9 mouse cellular contexts compared by ENCODE assay signal in the genomic region with DNA sequence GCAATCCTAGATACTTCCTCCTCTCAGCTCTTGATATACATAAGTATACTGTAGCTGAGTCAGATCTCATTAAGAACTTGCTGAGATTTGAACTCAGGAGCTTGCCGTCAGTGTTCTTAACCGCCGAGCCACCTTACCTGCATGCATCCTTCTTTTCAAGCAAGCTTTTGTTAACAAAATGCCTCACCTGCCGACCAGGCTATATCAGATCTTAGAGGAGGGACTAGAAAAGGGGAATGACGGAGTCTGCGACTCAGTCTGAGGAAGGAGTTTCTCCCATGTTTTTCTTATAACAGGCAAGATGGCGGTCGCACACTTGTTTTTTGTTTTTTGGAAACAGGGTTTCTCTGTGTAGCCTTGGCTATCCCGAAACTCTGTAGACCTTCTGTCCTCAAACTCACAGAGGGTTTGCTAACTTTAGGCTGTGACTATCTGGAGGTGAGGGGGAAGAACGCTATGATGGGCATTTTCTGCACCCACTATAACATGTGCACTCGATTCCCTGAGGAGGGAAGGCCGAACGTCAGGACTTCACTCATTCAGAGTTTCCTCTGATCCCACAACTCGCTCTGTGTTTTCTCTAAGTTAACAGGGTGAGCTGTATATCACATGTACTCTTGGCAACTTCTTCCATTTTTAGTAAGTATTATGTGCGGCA. TPM values are rescaled to one million over a fixed set of nuclear protein-coding genes. Genes with fewer than 3 reads are reported as not detected.
A peak's percentile ranks its signal among the peaks of the same experiment; 100 is the strongest.
DNase-seq lines count a peak whose midpoint lies in the region; ATAC-seq and TF ChIP-seq lines count a peak whose summit lies in the region.
"Had no signal": no experiment of that assay in that cellular context is flagged by ENCODE, and none has a peak within 500 bp of the region (broad histone marks: within the 10 kb centered on the region; RNA-seq: fewer than 3 reads in every experiment).

No protein-coding gene starts in this region.

- H3K9ac ChIP-seq in lung, embryonic 14.5 days = no peak overlapping the region
- H3K9ac ChIP-seq in hindbrain, embryonic 15.5 days = no peak overlapping the region
- no peak overlapping the region for H3K9ac ChIP-seq in neural tube, embryonic 13.5 days

- H3K4me1 ChIP-seq in lung, embryonic 14.5 days (ENCODE audit: insufficient read depth) = no peaks in the 10 kb centered on the region
- H3K4me1 ChIP-seq in hindbrain, embryonic 15.5 days (replicated peaks) = peaks cover 6% of the 10 kb centered on the region; the same call in 1 of the 2 replicates
- H3K4me1 ChIP-seq in neural tube, embryonic 13.5 days (replicated peaks) = no peaks in the 10 kb centered on the region; the same call in 1 of the 2 replicates

- WGBS in lung, embryonic 14.5 days = 12% methylated on average over 15 of the region's 15 CpGs
- WGBS in hindbrain, embryonic 15.5 days = 18% methylated on average over 15 of the region's 15 CpGs
- 19% methylated on average over 15 of the region's 15 CpGs for WGBS in neural tube, embryonic 13.5 days

- H3K36me3 ChIP-seq in lung, embryonic 14.5 days (ENCODE audit: insufficient read depth) = no peaks in the 10 kb centered on the region
- H3K36me3 ChIP-seq in hindbrain, embryonic 15.5 days = no peaks in the 10 kb centered on the region
- H3K36me3 ChIP-seq in neural tube, embryonic 13.5 days = no peaks in the 10 kb centered on the region

- no peak for TF ChIP-seq CTCF in lung, embryonic 14.5 days (IDR thresholded peaks at IDR 0.05; ENCODE audit: low read depth)

- no peak for ATAC-seq in lung, embryonic 14.5 days (ENCODE audit: insufficient read depth)
- no peak for ATAC-seq in hindbrain, embryonic 15.5 days (ENCODE audit: low FRiP score, low read depth)
- no peak for ATAC-seq in neural tube, embryonic 13.5 days (ENCODE audit: low read depth)

- no peak for DNase-seq in lung, embryonic 14.5 days
- no peak for DNase-seq in lung, postnatal 25 days (ENCODE audit: low spot score)
- peak; percentile 71 for DNase-seq in WW6 (ENCODE audit: low read depth, low spot score)
- DNase-seq in cerebellum, adult 9-11 months = no peak
- DNase-seq in cerebellum, postnatal 36 days = no peak
- DNase-seq: right cerebral cortex, postnatal 25 days had no signal

- H3K4me2 ChIP-seq in lung, embryonic 14.5 days = peak overlapping the region; percentile 59; the same call in 1 of the 2 replicates
- no peak overlapping the region for H3K4me2 ChIP-seq in hindbrain, embryonic 15.5 days
- no peak overlapping the region for H3K4me2 ChIP-seq in neural tube, embryonic 13.5 days

- H3K4me3 ChIP-seq in lung, embryonic 14.5 days (ENCODE audit: low read depth, low read length) = peak overlapping the region; percentile 37
- peak overlapping the region; percentile 28; the same call in 1 of the 2 replicates for H3K4me3 ChIP-seq in hindbrain, embryonic 15.5 days
- H3K4me3 ChIP-seq in neural tube, embryonic 13.5 days = peak overlapping the region; percentile 33; the same call in 1 of the 2 replicates

- H3K27ac ChIP-seq in lung, embryonic 14.5 days (ENCODE audit: low read depth) = no peak overlapping the region
- no peak overlapping the region for H3K27ac ChIP-seq in hindbrain, embryonic 15.5 days (replicated peaks)
- no peak overlapping the region for H3K27ac ChIP-seq in neural tube, embryonic 13.5 days (replicated peaks)
- H3K27ac ChIP-seq: macrophage had no signal

- peaks cover 72% of the 10 kb centered on the region for H3K27me3 ChIP-seq in lung, embryonic 14.5 days (ENCODE audit: insufficient read depth, low read length)
- H3K27me3 ChIP-seq in hindbrain, embryonic 15.5 days = peaks cover 81% of the 10 kb centered on the region
- H3K27me3 ChIP-seq in neural tube, embryonic 13.5 days = peaks cover 92% of the 10 kb centered on the region

- no peaks in the 10 kb centered on the region for H3K9me3 ChIP-seq in lung, embryonic 14.5 days (ENCODE audit: low read depth, low read length)
- no peaks in the 10 kb centered on the region for H3K9me3 ChIP-seq in hindbrain, embryonic 15.5 days
- H3K9me3 ChIP-seq in neural tube, embryonic 13.5 days = no peaks in the 10 kb centered on the region

RNA-seq across cellular contexts. Expression of a gene that starts 35.1 kb away (rescaled TPM):
- polyA plus RNA-seq in lung, embryonic 14.5 days (2014; fragmentation: Nextera tagmentation; extraction: Ambion mirVana) = 3.3 and 3.9 TPM in 2 replicates
- 1.4 and 2.3 TPM in 2 replicates for polyA plus RNA-seq in hindbrain, embryonic 15.5 days (2015; fragmentation: Nextera tagmentation; extraction: Ambion mirVana)
- 1.9 and 2.1 TPM in 2 replicates for polyA plus RNA-seq in neural tube, embryonic 13.5 days (2015; fragmentation: Nextera tagmentation; extraction: Ambion mirVana)

RNA-seq across cellular contexts. Expression of a gene that starts 59.3 kb away (rescaled TPM):
- 23.2 and 26.7 TPM in 2 replicates for polyA plus RNA-seq in lung, embryonic 14.5 days (2014; fragmentation: Nextera tagmentation; extraction: Ambion mirVana)
- polyA plus RNA-seq in hindbrain, embryonic 15.5 days (2015; fragmentation: Nextera tagmentation; extraction: Ambion mirVana) = 3.0 and 4.2 TPM in 2 replicates
- polyA plus RNA-seq in neural tube, embryonic 13.5 days (2015; fragmentation: Nextera tagmentation; extraction: Ambion mirVana) = 2.1 and 2.7 TPM in 2 replicates
- polyA plus RNA-seq: macrophage had no signal
